In genomic region chr7:47056273-47056672, GRCm38 (mm10) we compare ENCODE assay signal across 15 mouse cellular contexts. TPM values are rescaled to one million over a fixed set of nuclear protein-coding genes. Genes with fewer than 3 reads are reported as not detected.
DNase-seq lines count a peak whose midpoint lies in the region; ATAC-seq lines count a peak whose summit lies in the region.
"Had no signal": no experiment of that assay in that cellular context is flagged by ENCODE, and none has a peak within 500 bp of the region (broad histone marks: within the 10 kb centered on the region; RNA-seq: fewer than 3 reads in every experiment).

No protein-coding gene starts in this region.

- peak; percentile 53 for ATAC-seq in granulocyte monocyte progenitor cell, adult 5-6 weeks (replicated peaks; ENCODE audit: poor library complexity, severe bottlenecking)
- ATAC-seq in megakaryocyte, adult 5-6 weeks (ENCODE audit: poor library complexity, severe bottlenecking), result peak; percentile 52
- ATAC-seq: activated CD4-positive, CD25-positive, alpha-beta regulatory T cell, adult 4 months; forebrain, embryonic 13.5 days; forebrain, embryonic 16.5 days; hindbrain, embryonic 16.5 days had no signal

- DNase-seq in lung, postnatal 36 days, result peak; percentile 75
- no peak for DNase-seq in lung, postnatal 10 days
- DNase-seq in thymus, postnatal 4 days, result no peak
- no peak for DNase-seq in adrenal gland, postnatal 14 days
- DNase-seq: cerebellum, adult 11-12 months; cerebellum, adult 8-10 months; cerebellum, postnatal 10 days; gastrocnemius, postnatal 10 days; gastrocnemius, postnatal 36 days had no signal

RNA-seq across cellular contexts. Expression of gene Tmem86a, which starts 5.9 kb away (rescaled TPM):
- total RNA-seq in granulocyte monocyte progenitor cell, adult 5-6 weeks (2014; fragmentation: Nextera tagmentation), result 1.8 and 4.2 TPM in 2 replicates
- total RNA-seq in granulocyte monocyte progenitor cell, adult 5-6 weeks (2017), result 0.99 and 2.7 TPM in 2 replicates
- 10.3 and 12.7 TPM in 2 replicates for total RNA-seq in megakaryocyte, adult 5-6 weeks (2015)
- 6.3 and 6.4 TPM in 2 replicates for total RNA-seq in megakaryocyte, adult 5-6 weeks (2017)
- total RNA-seq in adrenal gland, postnatal 14 days (2021), result 21.8 and 29.2 TPM in 2 replicates

RNA-seq across cellular contexts. Expression of gene Spty2d1, which starts 48.1 kb away (rescaled TPM):
- 18.9 and 24.6 TPM in 2 replicates for total RNA-seq in granulocyte monocyte progenitor cell, adult 5-6 weeks (2014; fragmentation: Nextera tagmentation)
- 24.6 and 26.6 TPM in 2 replicates for total RNA-seq in granulocyte monocyte progenitor cell, adult 5-6 weeks (2017)
- total RNA-seq in megakaryocyte, adult 5-6 weeks (2015), result 40.7 and 45.3 TPM in 2 replicates
- total RNA-seq in megakaryocyte, adult 5-6 weeks (2017), result 35.4 and 42.0 TPM in 2 replicates
- 17.5 and 20.0 TPM in 2 replicates for total RNA-seq in adrenal gland, postnatal 14 days (2021)
